In genomic region chr8:128489351-128489750, GRCm38 (mm10) we compare ENCODE assay signal across 18 mouse cellular contexts.
DNase-seq lines count a peak whose midpoint lies in the region; ATAC-seq and TF ChIP-seq lines count a peak whose summit lies in the region.
"Had no signal": no experiment of that assay in that cellular context is flagged by ENCODE, and none has a peak within 500 bp of the region (broad histone marks: within the 10 kb centered on the region; RNA-seq: fewer than 3 reads in every experiment).

No protein-coding gene starts in this region.

- no peak for TF ChIP-seq POLR2A in liver, adult 2 months (IDR thresholded peaks at IDR 0.05; ENCODE audit: extremely low read depth, insufficient read depth, low read length)

- no peak for ATAC-seq in heart, embryonic 13.5 days (ENCODE audit: extremely low read depth, insufficient number of reproducible peaks, low FRiP score, low TSS enrichment)
- no peak for ATAC-seq in liver, embryonic 11.5 days (replicated peaks; ENCODE audit: low FRiP score)
- ATAC-seq in midbrain, postnatal 0 days (ENCODE audit: low FRiP score), result no peak
- ATAC-seq: intestine, postnatal 0 days had no signal

- H3K9me3 ChIP-seq in heart, embryonic 13.5 days, result no peaks in the 10 kb centered on the region
- H3K9me3 ChIP-seq in liver, embryonic 11.5 days (ENCODE audit: control insufficient read depth, low read length), result no peaks in the 10 kb centered on the region
- H3K9me3 ChIP-seq in midbrain, postnatal 0 days (ENCODE audit: low read length), result no peaks in the 10 kb centered on the region
- H3K9me3 ChIP-seq: forebrain, embryonic 12.5 days; hindbrain, embryonic 12.5 days; neural tube, embryonic 12.5 days had no signal

- TF ChIP-seq CTCF in liver, adult 2 months (IDR thresholded peaks at IDR 0.05; ENCODE audit: low read depth, low read length), result no peak
- no peak for TF ChIP-seq CTCF in midbrain, postnatal 0 days (IDR thresholded peaks at IDR 0.05)

- H3K27me3 ChIP-seq in heart, embryonic 13.5 days (replicated peaks), result no peaks in the 10 kb centered on the region
- H3K27me3 ChIP-seq in liver, adult 2 months (ENCODE audit: control insufficient read depth, insufficient read depth, low read length), result no peaks in the 10 kb centered on the region
- no peaks in the 10 kb centered on the region for H3K27me3 ChIP-seq in liver, embryonic 11.5 days (replicated peaks; ENCODE audit: control insufficient read depth, insufficient read depth, low read length)
- H3K27me3 ChIP-seq in midbrain, postnatal 0 days (ENCODE audit: insufficient read depth, low read length), result no peaks in the 10 kb centered on the region
- H3K27me3 ChIP-seq: hindbrain, embryonic 12.5 days; neural tube, embryonic 12.5 days had no signal

- H3K4me2 ChIP-seq in heart, embryonic 13.5 days, result no peak overlapping the region
- no peak overlapping the region for H3K4me2 ChIP-seq in liver, embryonic 11.5 days
- no peak overlapping the region for H3K4me2 ChIP-seq in midbrain, postnatal 0 days (ENCODE audit: low read depth, low read length, poor library complexity, severe bottlenecking)
- H3K4me2 ChIP-seq: forebrain, embryonic 12.5 days; hindbrain, embryonic 12.5 days; neural tube, embryonic 12.5 days had no signal

- H3K36me3 ChIP-seq in heart, embryonic 13.5 days, result peaks cover 88% of the 10 kb centered on the region
- H3K36me3 ChIP-seq in liver, adult 2 months (ENCODE audit: control insufficient read depth, insufficient read depth, low read length), result peaks cover 30% of the 10 kb centered on the region
- H3K36me3 ChIP-seq in liver, embryonic 11.5 days (ENCODE audit: control insufficient read depth, insufficient read depth, low read length), result no peaks in the 10 kb centered on the region
- H3K36me3 ChIP-seq in macrophage (ENCODE audit: inconsistent target), result peaks cover 41% of the 10 kb centered on the region
- H3K36me3 ChIP-seq in midbrain, postnatal 0 days (ENCODE audit: insufficient read depth, low read length), result no peaks in the 10 kb centered on the region
- H3K36me3 ChIP-seq: forebrain, embryonic 12.5 days; hindbrain, embryonic 12.5 days had no signal

- DNase-seq in heart, adult 8-10 months (ENCODE audit: low spot score), result no peak
- DNase-seq in liver, adult 2 months (ENCODE audit: extremely low read depth, low read depth, low spot score), result peak; percentile 43
- no peak for DNase-seq in liver, embryonic 11.5 days (ENCODE audit: low spot score)
- DNase-seq in midbrain, postnatal 0 days (ENCODE audit: low spot score), result no peak
- DNase-seq in left cerebral cortex, postnatal 25 days (ENCODE audit: low spot score in 2 of 2), result no peak
- DNase-seq: adrenal gland, adult 8-10 months; cerebellum, adult 2 months; heart, adult 18-20 months; lung, postnatal 4 days; midbrain, embryonic 14.5 days; thymus, adult 2 months had no signal

- H3K79me2 ChIP-seq in liver, adult 2 months (ENCODE audit: control insufficient read depth, insufficient read depth, low read length), result peaks cover 8% of the 10 kb centered on the region; the same call in 1 of the 2 replicates
- no peaks in the 10 kb centered on the region for H3K79me2 ChIP-seq in macrophage (ENCODE audit: inconsistent target)

- no peak overlapping the region for H3K9ac ChIP-seq in heart, embryonic 13.5 days
- no peak overlapping the region for H3K9ac ChIP-seq in liver, adult 2 months (ENCODE audit: low read depth, low read length)
- no peak overlapping the region for H3K9ac ChIP-seq in liver, embryonic 11.5 days (ENCODE audit: low read depth, low read length)
- H3K9ac ChIP-seq in midbrain, postnatal 0 days (replicated peaks; ENCODE audit: low read length, poor library complexity, severe bottlenecking), result no peak overlapping the region
- H3K9ac ChIP-seq: forebrain, embryonic 12.5 days; hindbrain, embryonic 12.5 days; neural tube, embryonic 12.5 days had no signal

- peaks cover 53% of the 10 kb centered on the region for H3K4me1 ChIP-seq in heart, embryonic 13.5 days
- peaks cover 40% of the 10 kb centered on the region for H3K4me1 ChIP-seq in liver, adult 2 months (ENCODE audit: control insufficient read depth, insufficient read depth, low read length)
- H3K4me1 ChIP-seq in liver, embryonic 11.5 days (replicated peaks; ENCODE audit: control insufficient read depth, insufficient read depth, low read length), result peaks cover 2% of the 10 kb centered on the region; the same call in 1 of the 2 replicates
- H3K4me1 ChIP-seq in brown adipose tissue, adult 24 weeks (ENCODE audit: control insufficient read depth, insufficient read depth, insufficient read length, low read length), result peaks cover 36% of the 10 kb centered on the region
- no peaks in the 10 kb centered on the region for H3K4me1 ChIP-seq in midbrain, postnatal 0 days (ENCODE audit: insufficient read depth, low read length)

- no peak overlapping the region for H3K4me3 ChIP-seq in heart, embryonic 13.5 days
- no peak overlapping the region for H3K4me3 ChIP-seq in liver, adult 2 months (ENCODE audit: insufficient read depth, low read depth, low read length)
- H3K4me3 ChIP-seq in liver, embryonic 11.5 days (ENCODE audit: low read depth, low read length), result no peak overlapping the region
- no peak overlapping the region for H3K4me3 ChIP-seq in brown adipose tissue, adult 24 weeks (ENCODE audit: insufficient read depth, low read depth, low read length)
- no peak overlapping the region for H3K4me3 ChIP-seq in macrophage (ENCODE audit: inconsistent target)
- H3K4me3 ChIP-seq in midbrain, postnatal 0 days (ENCODE audit: low read depth, low read length), result no peak overlapping the region
- H3K4me3 ChIP-seq: forebrain, embryonic 12.5 days; hindbrain, embryonic 12.5 days; neural tube, embryonic 12.5 days had no signal

- WGBS in heart, embryonic 13.5 days, result 90% methylated on average over 1 of the region's 1 CpGs
- 95% methylated on average over 1 of the region's 1 CpGs for WGBS in liver, adult 2 months
- WGBS in liver, embryonic 11.5 days, result 91% methylated on average over 1 of the region's 1 CpGs
- WGBS in macrophage (ENCODE audit: missing documents), result 100% methylated on average over 1 of the region's 1 CpGs
- WGBS in midbrain, postnatal 0 days, result 96% methylated on average over 1 of the region's 1 CpGs

- H3K27ac ChIP-seq in heart, embryonic 13.5 days (replicated peaks), result peak overlapping the region; percentile 8; the same call in 1 of the 2 replicates
- H3K27ac ChIP-seq in liver, adult 2 months (replicated peaks; ENCODE audit: insufficient read depth, low read depth, low read length), result peak overlapping the region; percentile 96
- no peak overlapping the region for H3K27ac ChIP-seq in liver, embryonic 11.5 days (ENCODE audit: low read depth, low read length)
- H3K27ac ChIP-seq in brown adipose tissue, adult 24 weeks (replicated peaks; ENCODE audit: low read depth, low read length), result peak overlapping the region; percentile 65; the same call in 1 of the 2 replicates
- H3K27ac ChIP-seq in macrophage, result peak overlapping the region; percentile 91
- H3K27ac ChIP-seq in midbrain, postnatal 0 days (ENCODE audit: low read depth, low read length), result no peak overlapping the region
- H3K27ac ChIP-seq: forebrain, embryonic 12.5 days; hindbrain, embryonic 12.5 days; neural tube, embryonic 12.5 days had no signal

- intact Hi-C loops in left cerebral cortex, postnatal 25 days (cut with DNase I), result no loop called here

Comparison
In these comparisons a context has a peak if more than half of its experiments do, and no peak if none do; other contexts are left out.
1. H3K27ac ChIP-seq: peak in heart, embryonic 13.5 days (single experiment), liver, adult 2 months (single experiment), brown adipose tissue, adult 24 weeks (single experiment) and macrophage (single experiment); none in liver, embryonic 11.5 days (single experiment) and midbrain, postnatal 0 days (single experiment).